Mouse (Mus musculus): Measurements from ENCODE around the gene Hes5. TPM values are rescaled to one million over a fixed set of nuclear protein-coding genes. Genes with fewer than 3 reads are reported as not detected.
A peak's percentile ranks its signal among the peaks of the same experiment; 100 is the strongest.

The Hes5 gene
- polyA plus RNA-seq, 1 experiment = not detected

DNA sequence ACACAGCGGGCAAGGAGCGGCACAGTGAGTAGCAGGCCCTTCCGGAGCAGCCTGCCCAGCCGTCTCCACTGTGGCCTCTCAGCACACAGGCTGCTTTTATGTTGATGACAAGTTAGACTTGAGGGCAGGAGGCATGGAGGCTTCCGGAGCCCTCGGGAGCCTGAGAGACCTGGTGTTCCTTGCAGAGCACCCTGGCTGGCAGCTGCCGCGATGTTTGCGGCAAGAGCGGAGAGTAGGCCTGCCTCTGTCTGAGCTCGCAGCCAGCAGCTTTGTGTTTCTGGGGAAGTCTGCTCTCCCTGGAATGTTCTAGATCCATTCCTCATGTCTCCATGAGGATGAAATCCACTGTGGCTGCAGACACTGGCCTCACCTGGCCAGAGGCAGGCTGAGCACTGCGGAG lies 11.8 kb downstream of the Hes5 start:
- TF ChIP-seq CTCF (IDR thresholded peaks at IDR 0.05; ENCODE audit: insufficient read depth, low read depth, low read length) = no peak
- no peak for TF ChIP-seq POLR2A (IDR thresholded peaks at IDR 0.05; ENCODE audit: insufficient read depth, low read depth, low read length)
- Histone ChIP-seq H3K4me3 (ENCODE audit: insufficient read depth, low read depth, low read length) (no peak overlapping the region), H3K4me1 (ENCODE audit: control insufficient read depth, insufficient read depth, low read length) (no peaks in the 10 kb centered on the region; the same call in 1 of the 2 replicates), H3K27ac (ENCODE audit: insufficient read depth, low read depth, low read length) (no peak overlapping the region)
- WGBS = 93% methylated on average over 12 of the region's 12 CpGs

GRCm38 (mm10) chr4:154974163-154974611 lies 13.5 kb downstream of the Hes5 start:
- 87% methylated on average over 11 of the region's 11 CpGs for WGBS

DNA sequence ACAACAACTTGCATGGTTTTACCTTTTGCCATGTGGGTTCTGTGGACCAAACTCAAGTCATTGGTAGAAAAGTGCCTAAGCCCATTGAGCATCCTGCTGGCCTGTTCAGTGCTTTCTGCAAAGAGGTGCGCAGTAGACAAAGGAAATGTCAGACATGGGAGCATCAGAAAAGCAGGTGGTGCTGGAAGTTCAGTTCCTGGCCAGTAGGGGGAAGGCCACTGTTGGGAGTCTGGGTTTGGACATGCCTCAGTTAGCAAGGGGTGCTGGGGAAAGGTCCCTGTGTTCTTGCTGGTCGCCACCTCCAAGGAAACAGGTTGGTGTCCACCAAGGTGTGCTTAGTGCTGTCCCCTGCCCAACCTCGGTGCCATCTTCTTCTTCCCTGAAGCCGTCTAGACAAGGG lies 19.4 kb downstream of the Hes5 start:
- WGBS = 92% methylated on average over 4 of the region's 4 CpGs
- H3K27ac ChIP-seq (ENCODE audit: insufficient read depth, low read depth, low read length) = no peak overlapping the region

More at GRCm38 (mm10) chr4:154974163-154974611, 13.5 kb downstream of the Hes5 start:
- H3K4me1 ChIP-seq (ENCODE audit: control insufficient read depth, insufficient read depth, low read length) = no peaks in the 10 kb centered on the region
- no peak for TF ChIP-seq POLR2A (IDR thresholded peaks at IDR 0.05; ENCODE audit: insufficient read depth, low read depth, low read length)
- TF ChIP-seq CTCF (IDR thresholded peaks at IDR 0.05; ENCODE audit: insufficient read depth, low read depth, low read length) = no peak
- H3K4me3 ChIP-seq (ENCODE audit: insufficient read depth, low read depth, low read length) = no peak overlapping the region
- no peak overlapping the region for H3K27ac ChIP-seq (ENCODE audit: insufficient read depth, low read depth, low read length)

GRCm38 (mm10) chr4:154981076-154981475 lies 20.4 kb downstream of the Hes5 start:
- WGBS = 84% methylated on average over 6 of the region's 6 CpGs
- peaks cover 15% of the 10 kb centered on the region for H3K4me1 ChIP-seq (ENCODE audit: control insufficient read depth, insufficient read depth, low read length)
- no peak overlapping the region for H3K4me3 ChIP-seq (ENCODE audit: insufficient read depth, low read depth, low read length)
- TF ChIP-seq CTCF (IDR thresholded peaks at IDR 0.05; ENCODE audit: insufficient read depth, low read depth, low read length) (no peak), POLR2A (IDR thresholded peaks at IDR 0.05; ENCODE audit: insufficient read depth, low read depth, low read length) (no peak)
- no peak overlapping the region for H3K27ac ChIP-seq (ENCODE audit: insufficient read depth, low read depth, low read length)

More for the DNA sequence above, 19.4 kb downstream of the Hes5 start:
- H3K4me3 ChIP-seq (ENCODE audit: insufficient read depth, low read depth, low read length) = no peak overlapping the region
- peaks cover 8% of the 10 kb centered on the region for H3K4me1 ChIP-seq (ENCODE audit: control insufficient read depth, insufficient read depth, low read length)
- no peak for TF ChIP-seq POLR2A (IDR thresholded peaks at IDR 0.05; ENCODE audit: insufficient read depth, low read depth, low read length)
- TF ChIP-seq CTCF (IDR thresholded peaks at IDR 0.05; ENCODE audit: insufficient read depth, low read depth, low read length) = peak; percentile 18; the same call in 1 of the 2 replicates

DNA sequence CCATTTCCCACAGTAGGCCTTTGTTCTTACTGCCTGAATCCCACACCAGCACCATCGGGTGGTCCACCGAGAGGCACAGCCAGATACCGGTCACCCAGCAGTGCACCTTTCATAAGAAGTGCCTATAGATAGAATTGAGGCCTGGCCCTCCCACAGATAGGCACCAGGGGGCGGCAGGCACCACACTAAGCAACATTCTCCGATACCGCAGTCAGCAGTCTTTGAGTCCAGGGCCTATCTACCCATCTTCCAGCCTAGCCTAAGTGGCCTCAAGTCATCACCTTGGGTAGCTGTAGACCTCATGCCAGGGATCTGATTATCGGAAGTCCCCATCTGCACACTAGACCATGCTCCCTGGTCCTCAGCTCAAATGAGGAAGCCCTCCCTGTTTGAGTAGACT lies 20.8 kb downstream of the Hes5 start:
- Histone ChIP-seq H3K4me1 (ENCODE audit: control insufficient read depth, insufficient read depth, low read length) (peaks cover 19% of the 10 kb centered on the region), H3K4me3 (ENCODE audit: insufficient read depth, low read depth, low read length) (no peak overlapping the region), H3K27ac (ENCODE audit: insufficient read depth, low read depth, low read length) (no peak overlapping the region)
- 27% methylated on average over 7 of the region's 7 CpGs for WGBS
- TF ChIP-seq POLR2A (IDR thresholded peaks at IDR 0.05; ENCODE audit: insufficient read depth, low read depth, low read length) = no peak
- peak; percentile 65; the same call in 1 of the 2 replicates for TF ChIP-seq CTCF (IDR thresholded peaks at IDR 0.05; ENCODE audit: insufficient read depth, low read depth, low read length)

DNA sequence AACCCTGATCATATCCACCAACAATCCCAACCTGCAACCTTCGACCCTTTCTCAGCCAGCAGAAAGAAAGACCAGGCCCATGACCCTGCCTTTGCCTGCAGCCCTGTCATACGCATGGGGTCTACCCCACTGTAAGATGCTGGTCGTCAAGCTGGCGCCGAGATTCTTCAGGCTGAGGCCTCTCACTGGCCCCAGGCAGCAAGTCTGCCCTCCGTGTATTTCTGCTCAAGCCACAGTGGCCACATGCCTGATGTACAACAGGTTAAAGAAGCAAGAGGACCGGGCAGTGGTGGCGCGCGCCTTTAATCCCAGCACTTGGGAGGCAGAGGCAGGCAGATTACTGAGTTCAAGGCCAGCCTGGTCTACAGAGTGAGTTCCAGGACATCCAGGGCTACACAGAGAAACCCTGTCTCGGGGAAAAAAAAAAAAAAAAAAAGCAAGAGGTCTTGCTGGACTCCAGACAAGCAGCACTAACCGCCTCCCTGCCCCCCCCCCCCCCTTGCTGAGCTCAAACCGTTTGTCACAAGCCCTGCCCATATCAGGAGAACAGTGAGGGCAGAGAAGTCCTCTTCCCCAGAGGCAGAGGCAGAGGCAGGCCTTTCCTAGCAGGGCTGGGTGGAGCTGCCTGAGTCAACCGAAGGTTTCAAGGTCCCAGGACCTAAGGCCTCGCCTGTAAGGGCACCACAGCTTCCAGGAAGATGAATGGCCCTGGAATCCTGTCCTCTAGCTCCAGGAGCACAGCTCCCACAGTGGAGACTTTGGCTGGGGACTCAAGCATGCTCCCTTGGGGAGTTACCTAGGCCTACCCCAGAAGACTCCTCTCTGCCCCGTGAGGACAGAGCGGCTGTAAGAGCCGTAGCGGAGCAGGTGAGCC lies 21.8 kb downstream of the Hes5 start:
- Histone ChIP-seq H3K27ac (ENCODE audit: insufficient read depth, low read depth, low read length) (no peak overlapping the region), H3K4me3 (ENCODE audit: insufficient read depth, low read depth, low read length) (no peak overlapping the region), H3K4me1 (ENCODE audit: control insufficient read depth, insufficient read depth, low read length) (peaks cover 22% of the 10 kb centered on the region)
- WGBS = 81% methylated on average over 18 of the region's 19 CpGs
- no peak for TF ChIP-seq POLR2A (IDR thresholded peaks at IDR 0.05; ENCODE audit: insufficient read depth, low read depth, low read length)
- TF ChIP-seq CTCF (IDR thresholded peaks at IDR 0.05; ENCODE audit: insufficient read depth, low read depth, low read length) = no peak

DNA sequence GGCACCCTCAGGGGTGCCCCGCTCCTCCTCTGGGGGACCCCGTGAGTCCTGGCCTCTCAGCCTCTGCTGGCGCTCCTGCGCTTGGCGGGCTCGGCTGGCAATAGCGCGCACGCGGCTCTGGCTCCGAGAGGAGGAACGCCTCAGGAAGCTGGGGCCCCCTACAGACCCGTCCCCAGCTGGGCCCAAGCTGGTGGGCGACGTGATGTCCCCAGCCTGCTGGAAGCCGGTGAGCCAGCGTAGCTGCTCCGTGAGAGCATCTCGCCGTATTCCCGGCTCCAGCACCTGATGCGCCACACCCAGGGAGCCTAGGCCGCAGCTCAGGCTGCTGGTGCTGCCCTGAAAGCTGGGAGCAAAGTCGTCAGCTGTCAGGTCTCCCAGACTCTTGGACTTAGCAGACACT lies 23.0 kb downstream of the Hes5 start:
- no peak for TF ChIP-seq POLR2A (IDR thresholded peaks at IDR 0.05; ENCODE audit: insufficient read depth, low read depth, low read length)
- TF ChIP-seq CTCF (IDR thresholded peaks at IDR 0.05; ENCODE audit: insufficient read depth, low read depth, low read length) = no peak
- 44% methylated on average over 24 of the region's 24 CpGs for WGBS
- no peak overlapping the region for H3K4me3 ChIP-seq (ENCODE audit: insufficient read depth, low read depth, low read length)
- H3K4me1 ChIP-seq (ENCODE audit: control insufficient read depth, insufficient read depth, low read length) = peaks cover 22% of the 10 kb centered on the region
- no peak overlapping the region for H3K27ac ChIP-seq (ENCODE audit: insufficient read depth, low read depth, low read length)

GRCm38 (mm10) chr4:154985151-154985777 lies 24.5 kb downstream of the Hes5 start:
- no peak for TF ChIP-seq POLR2A (IDR thresholded peaks at IDR 0.05; ENCODE audit: insufficient read depth, low read depth, low read length)
- no peak for TF ChIP-seq CTCF (IDR thresholded peaks at IDR 0.05; ENCODE audit: insufficient read depth, low read depth, low read length)
- no peak overlapping the region for H3K4me3 ChIP-seq (ENCODE audit: insufficient read depth, low read depth, low read length)
- no peak overlapping the region for H3K27ac ChIP-seq (ENCODE audit: insufficient read depth, low read depth, low read length)
- H3K4me1 ChIP-seq (ENCODE audit: control insufficient read depth, insufficient read depth, low read length) = peaks cover 22% of the 10 kb centered on the region
- WGBS = 80% methylated on average over 5 of the region's 5 CpGs

DNA sequence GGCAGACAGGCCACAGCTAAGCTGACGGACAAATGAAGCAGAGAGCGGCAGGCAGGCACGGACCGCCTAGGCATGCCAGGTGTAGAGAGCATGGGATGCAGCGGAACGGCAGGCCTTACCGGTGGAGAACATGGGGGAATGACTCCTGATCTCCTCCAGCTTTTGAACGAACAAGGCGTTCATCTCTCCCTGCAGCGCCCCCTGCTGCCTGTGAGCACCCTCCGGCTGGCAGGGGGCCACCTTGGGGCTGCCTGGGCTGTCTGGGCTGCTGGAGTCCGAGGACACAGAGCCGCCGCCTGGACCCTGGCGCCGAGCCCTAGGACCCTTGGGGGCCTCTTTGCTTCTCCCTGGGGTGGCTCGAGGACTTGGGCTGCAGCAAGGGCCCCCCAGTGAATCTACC lies 25.4 kb downstream of the Hes5 start:
- Histone ChIP-seq H3K4me1 (ENCODE audit: control insufficient read depth, insufficient read depth, low read length) (peaks cover 22% of the 10 kb centered on the region), H3K27ac (ENCODE audit: insufficient read depth, low read depth, low read length) (no peak overlapping the region), H3K4me3 (ENCODE audit: insufficient read depth, low read depth, low read length) (peak overlapping the region; percentile 17; the same call in 1 of the 2 replicates)
- 26% methylated on average over 17 of the region's 17 CpGs for WGBS
- TF ChIP-seq CTCF (IDR thresholded peaks at IDR 0.05; ENCODE audit: insufficient read depth, low read depth, low read length) = peak; percentile 77
- TF ChIP-seq POLR2A (IDR thresholded peaks at IDR 0.05; ENCODE audit: insufficient read depth, low read depth, low read length) = no peak

All from olfactory bulb, adult 2 months (tissue).